Mouse (Mus musculus): ENCODE results near the gene Lrba.

- TF ChIP-seq CTCF (IDR thresholded peaks at IDR 0.05; ENCODE audit: control insufficient read depth, insufficient read depth, insufficient replicate concordance, low read depth, low read length): no peak
- no peak for TF ChIP-seq POLR2A (IDR thresholded peaks at IDR 0.05; ENCODE audit: control insufficient read depth, low read depth, low read length)
These were observed 579.8 kb downstream of the Lrba start for GRCm38 (mm10) chr3:86804265-86804664.

All from testis, adult 2 months (tissue).